Comparison of ENCODE assay signal across 22 mouse cellular contexts in genomic region chr5:89227948-89228347, GRCm38 (mm10).
DNase-seq lines count a peak whose midpoint lies in the region; ATAC-seq and TF ChIP-seq lines count a peak whose summit lies in the region.
"Had no signal": no experiment of that assay in that cellular context is flagged by ENCODE, and none has a peak within 500 bp of the region (broad histone marks: within the 10 kb centered on the region; RNA-seq: fewer than 3 reads in every experiment).

No protein-coding gene starts in this region.

- no peak overlapping the region for H3K4me2 ChIP-seq in kidney, postnatal 0 days (ENCODE audit: low read length)
- H3K4me2 ChIP-seq in midbrain, postnatal 0 days (ENCODE audit: low read depth, low read length, poor library complexity, severe bottlenecking): no peak overlapping the region
- no peak overlapping the region for H3K4me2 ChIP-seq in midbrain, embryonic 15.5 days
- H3K4me2 ChIP-seq: embryonic facial prominence, embryonic 12.5 days; limb, embryonic 13.5 days; neural tube, embryonic 12.5 days had no signal

- H3K27me3 ChIP-seq in kidney, postnatal 0 days (ENCODE audit: insufficient read depth, low read length): no peaks in the 10 kb centered on the region
- H3K27me3 ChIP-seq in midbrain, postnatal 0 days (ENCODE audit: insufficient read depth, low read length): no peaks in the 10 kb centered on the region
- no peaks in the 10 kb centered on the region for H3K27me3 ChIP-seq in midbrain, embryonic 15.5 days (replicated peaks)
- no peaks in the 10 kb centered on the region for H3K27me3 ChIP-seq in Patski
- H3K27me3 ChIP-seq: embryonic facial prominence, embryonic 12.5 days; neural tube, embryonic 12.5 days had no signal

- H3K36me3 ChIP-seq in kidney, postnatal 0 days (ENCODE audit: insufficient read depth, low read length): no peaks in the 10 kb centered on the region
- H3K36me3 ChIP-seq in midbrain, postnatal 0 days (ENCODE audit: insufficient read depth, low read length): no peaks in the 10 kb centered on the region
- H3K36me3 ChIP-seq in midbrain, embryonic 15.5 days (replicated peaks): no peaks in the 10 kb centered on the region
- H3K36me3 ChIP-seq: embryonic facial prominence, embryonic 12.5 days; hindbrain, embryonic 10.5 days; midbrain, embryonic 10.5 days; neural tube, embryonic 12.5 days had no signal

- WGBS in kidney, postnatal 0 days: 72% methylated on average over 2 of the region's 2 CpGs
- 81% methylated on average over 2 of the region's 2 CpGs for WGBS in midbrain, postnatal 0 days
- WGBS in midbrain, embryonic 15.5 days: 85% methylated on average over 2 of the region's 2 CpGs

- no peak for DNase-seq in kidney, postnatal 0 days (ENCODE audit: low spot score)
- DNase-seq in kidney, postnatal 36 days: no peak
- no peak for DNase-seq in midbrain, postnatal 0 days (ENCODE audit: low spot score)
- DNase-seq in Patski (ENCODE audit: low read depth, low spot score): no peak
- DNase-seq in thymus, postnatal 10 days (ENCODE audit: low spot score in 2 of 2): no peak
- DNase-seq: cerebellum, adult 9-10 months; gastrocnemius, postnatal 36 days; kidney, adult 9 months; kidney, postnatal 4 days; lung, postnatal 36 days; spleen, adult 18-20 months; thymus, adult 18-20 months had no signal

- ATAC-seq in kidney, postnatal 0 days (replicated peaks; ENCODE audit: low FRiP score, low read depth): no peak
- no peak for ATAC-seq in midbrain, postnatal 0 days (ENCODE audit: low FRiP score)
- no peak for ATAC-seq in midbrain, embryonic 15.5 days (replicated peaks)
- no peak for ATAC-seq in Patski
- ATAC-seq in megakaryocyte-erythroid progenitor cell, adult 5-6 weeks (replicated peaks; ENCODE audit: low FRiP score, low TSS enrichment, poor library complexity, severe bottlenecking): no peak
- ATAC-seq: forebrain, embryonic 14.5 days; inflammation-experienced regulatory T-cells, adult 6 months had no signal

- peak; percentile 50; the same call in 1 of the 2 replicates for TF ChIP-seq CTCF in kidney, postnatal 0 days (IDR thresholded peaks at IDR 0.05; ENCODE audit: low read depth)
- peak; percentile 57 for TF ChIP-seq CTCF in midbrain, postnatal 0 days (IDR thresholded peaks at IDR 0.05)
- TF ChIP-seq CTCF in Patski (IDR thresholded peaks at IDR 0.05): peak; percentile 17

- no peak overlapping the region for H3K4me3 ChIP-seq in kidney, postnatal 0 days (replicated peaks; ENCODE audit: low read depth, low read length)
- no peak overlapping the region for H3K4me3 ChIP-seq in midbrain, postnatal 0 days (ENCODE audit: low read depth, low read length)
- H3K4me3 ChIP-seq in midbrain, embryonic 15.5 days: no peak overlapping the region
- H3K4me3 ChIP-seq: embryonic facial prominence, embryonic 12.5 days; erythroblast, embryonic 14.5 days; hindbrain, embryonic 10.5 days; limb, embryonic 13.5 days; midbrain, embryonic 10.5 days; neural tube, embryonic 12.5 days had no signal

- H3K27ac ChIP-seq in kidney, postnatal 0 days: no peak overlapping the region
- H3K27ac ChIP-seq in midbrain, postnatal 0 days (ENCODE audit: low read depth, low read length): no peak overlapping the region
- H3K27ac ChIP-seq in midbrain, embryonic 15.5 days: no peak overlapping the region
- H3K27ac ChIP-seq: embryonic facial prominence, embryonic 12.5 days; hindbrain, embryonic 10.5 days; limb, embryonic 13.5 days; midbrain, embryonic 10.5 days; neural tube, embryonic 12.5 days had no signal

- POLR2A ChIA-PET in Patski (lab: Charles Lee): no interaction called here

- H3K9me3 ChIP-seq in kidney, postnatal 0 days (replicated peaks; ENCODE audit: low read length): no peaks in the 10 kb centered on the region
- no peaks in the 10 kb centered on the region for H3K9me3 ChIP-seq in midbrain, postnatal 0 days (ENCODE audit: low read length)
- H3K9me3 ChIP-seq in midbrain, embryonic 15.5 days: no peaks in the 10 kb centered on the region
- H3K9me3 ChIP-seq: embryonic facial prominence, embryonic 12.5 days; hindbrain, embryonic 10.5 days; limb, embryonic 13.5 days; midbrain, embryonic 10.5 days; neural tube, embryonic 12.5 days had no signal

- H3K4me1 ChIP-seq in kidney, postnatal 0 days (replicated peaks; ENCODE audit: insufficient read depth, low read length): no peaks in the 10 kb centered on the region
- H3K4me1 ChIP-seq in midbrain, postnatal 0 days (ENCODE audit: insufficient read depth, low read length): no peaks in the 10 kb centered on the region
- H3K4me1 ChIP-seq in midbrain, embryonic 15.5 days: no peaks in the 10 kb centered on the region
- H3K4me1 ChIP-seq: embryonic facial prominence, embryonic 12.5 days; hindbrain, embryonic 10.5 days; midbrain, embryonic 10.5 days; neural tube, embryonic 12.5 days had no signal

- CTCF ChIA-PET in Patski (lab: Charles Lee): interaction anchor here (1.0 to 2.8 kb wide), 4 partner anchors 15 to 347 kb away, joined by 3 to 14 read pairs (median 4); no protein-coding TSS in a partner anchor

- in situ Hi-C loops in Patski (cut with MboI; ENCODE audit: low pct_unique_long_range_greater_than_20kb): loop anchor here (10.0 kb wide), 1 partner anchor 343 kb away; the partner anchor contains the start of gene Slc4a4

- no peak overlapping the region for H3K9ac ChIP-seq in kidney, postnatal 0 days (ENCODE audit: low read depth, low read length)
- no peak overlapping the region for H3K9ac ChIP-seq in midbrain, postnatal 0 days (replicated peaks; ENCODE audit: low read length, poor library complexity, severe bottlenecking)
- H3K9ac ChIP-seq in midbrain, embryonic 15.5 days: no peak overlapping the region
- H3K9ac ChIP-seq: embryonic facial prominence, embryonic 12.5 days; limb, embryonic 13.5 days; neural tube, embryonic 12.5 days had no signal
